Mouse (Mus musculus): ENCODE results near the gene Tktl1. TPM values are rescaled to one million over a fixed set of nuclear protein-coding genes. Genes with fewer than 3 reads are reported as not detected.
A peak's percentile ranks its signal among the peaks of the same experiment; 100 is the strongest.
"Not testable (repeated sequence)": the region's sequence is repeated elsewhere in the genome, so short reads cannot be mapped to it uniquely, and the experiment has no call there.

The Tktl1 gene
- not detected for total RNA-seq (2021)
- long read RNA-seq, experiment 1: 0 reads
- long read RNA-seq, experiment 2: 0 reads

- DNase-seq: no peak
Measured at GRCm38 (mm10) chrX:74176959-74177358, at the start of gene Tktl1. TSS of gene Tktl1 (plus strand) at chrX:74177259.

GRCm38 (mm10) chrX:74135263-74135662 lies 41.8 kb upstream of the Tktl1 start, which contains the start of gene Mecp2:
TSS of gene Mecp2 (minus strand) at chrX:74135363.
- not testable (repeated sequence) for DNase-seq

DNA sequence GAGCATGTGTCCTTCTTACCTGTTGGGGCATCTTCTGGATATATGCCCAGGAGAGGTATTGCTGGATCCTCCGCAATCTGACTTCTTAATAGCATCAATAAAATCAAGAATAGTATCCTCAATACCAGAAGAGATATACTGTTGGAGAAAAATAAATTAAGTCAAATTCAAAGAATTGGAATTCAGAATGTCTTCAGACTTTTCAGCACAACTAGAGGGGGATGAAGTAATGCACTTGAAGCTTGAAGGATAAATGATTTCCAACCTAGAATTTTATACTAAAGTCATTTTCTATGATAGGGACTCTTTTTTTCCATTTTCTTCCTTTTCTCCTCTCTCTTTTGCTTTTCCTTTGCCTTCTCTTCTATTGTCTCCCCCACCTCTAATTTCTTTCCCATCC lies 9.3 kb upstream of the Tktl1 start, which contains the start of gene Tex28:
Gene Tex28 (minus strand): TSS at position 101 of the 400 bp plus-strand sequence.
- DNase-seq: no peak

DNA sequence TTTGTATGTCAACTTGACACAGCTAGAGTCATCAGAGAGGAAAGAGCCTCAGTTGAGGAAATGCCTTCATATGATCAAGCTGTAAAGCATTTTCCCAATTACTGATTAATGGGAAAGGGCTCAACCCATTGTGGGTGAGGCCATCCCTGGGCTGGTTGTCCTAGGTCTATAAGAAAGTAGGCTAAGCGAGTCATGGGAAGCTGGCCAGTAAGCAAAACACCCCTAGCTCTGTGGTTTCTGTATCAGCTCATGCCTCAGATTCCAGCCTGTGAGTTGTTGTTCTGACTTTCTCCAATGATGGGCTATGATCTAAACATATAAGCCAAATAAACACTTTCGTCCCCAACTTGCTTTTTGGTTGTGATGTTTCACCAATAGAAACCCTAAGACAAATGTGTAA lies 26.5 kb downstream of the Tktl1 start:
- no peak for DNase-seq

DNA sequence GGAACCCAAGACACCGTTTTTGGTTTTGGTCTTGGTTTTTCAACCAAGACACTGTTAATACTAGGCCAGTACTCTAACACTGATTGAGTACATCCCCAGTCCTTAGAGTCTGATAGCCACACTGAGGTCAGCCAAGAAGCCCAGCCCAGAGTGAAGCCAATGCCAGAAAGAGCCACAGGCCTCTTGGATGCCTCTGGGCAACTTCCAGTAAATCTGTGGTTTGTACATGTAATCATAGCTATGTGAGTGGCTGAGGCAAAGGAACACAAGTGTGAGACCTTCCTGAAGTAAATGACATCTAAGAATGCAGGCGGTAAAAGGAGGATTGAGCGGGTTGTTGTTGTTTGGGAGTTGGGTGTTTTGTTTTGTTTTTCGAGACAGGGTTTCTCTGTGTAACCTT lies 41.4 kb downstream of the Tktl1 start:
- DNase-seq: no peak

GRCm38 (mm10) chrX:74219449-74219848 lies 42.4 kb downstream of the Tktl1 start:
- DNase-seq: no peak

GRCm38 (mm10) chrX:74220099-74220498 lies 43.0 kb downstream of the Tktl1 start:
- not testable (repeated sequence) for DNase-seq

DNA sequence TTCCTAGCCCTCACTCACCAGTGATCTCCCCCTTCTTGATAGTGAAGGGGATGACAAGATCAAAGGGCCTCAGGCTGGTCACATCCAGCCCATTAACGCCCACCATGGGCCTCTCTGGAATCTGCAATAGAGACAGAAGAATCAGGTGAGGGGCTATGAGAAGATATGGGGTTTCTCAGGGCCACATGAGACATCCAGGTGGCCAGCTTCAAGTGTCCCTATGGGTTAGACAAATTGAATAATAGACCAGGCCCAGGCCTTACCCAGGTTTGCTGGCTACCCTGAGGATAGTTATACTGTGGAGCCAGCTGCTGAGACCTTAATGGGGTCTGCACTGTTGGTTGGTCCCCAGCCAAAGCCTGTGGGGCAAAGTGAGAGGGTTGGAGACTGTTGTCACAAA lies 53.0 kb downstream of the Tktl1 start:
- DNase-seq: no peak

GRCm38 (mm10) chrX:74233196-74233595 lies 56.1 kb downstream of the Tktl1 start:
- DNase-seq: no peak

DNA sequence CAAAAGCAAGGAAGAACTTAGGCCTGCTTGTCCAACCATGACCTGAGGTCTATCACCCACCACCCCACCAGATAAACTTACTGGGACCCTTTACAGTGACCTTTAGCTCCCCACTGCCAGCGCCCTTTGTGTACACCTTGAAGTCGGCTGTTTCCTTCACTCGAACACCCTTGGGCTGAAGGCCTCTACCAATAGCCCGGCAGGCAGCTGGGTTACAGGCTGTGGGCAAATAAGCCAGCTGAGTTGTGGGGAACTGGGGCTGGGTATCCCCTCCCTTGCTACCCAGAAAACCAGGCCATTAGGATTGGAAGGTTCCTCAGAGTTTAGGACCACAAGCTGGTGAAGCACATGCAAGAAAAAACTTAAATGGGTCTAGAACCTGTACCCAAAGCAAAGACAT lies 63.3 kb downstream of the Tktl1 start:
- no peak for DNase-seq

DNA sequence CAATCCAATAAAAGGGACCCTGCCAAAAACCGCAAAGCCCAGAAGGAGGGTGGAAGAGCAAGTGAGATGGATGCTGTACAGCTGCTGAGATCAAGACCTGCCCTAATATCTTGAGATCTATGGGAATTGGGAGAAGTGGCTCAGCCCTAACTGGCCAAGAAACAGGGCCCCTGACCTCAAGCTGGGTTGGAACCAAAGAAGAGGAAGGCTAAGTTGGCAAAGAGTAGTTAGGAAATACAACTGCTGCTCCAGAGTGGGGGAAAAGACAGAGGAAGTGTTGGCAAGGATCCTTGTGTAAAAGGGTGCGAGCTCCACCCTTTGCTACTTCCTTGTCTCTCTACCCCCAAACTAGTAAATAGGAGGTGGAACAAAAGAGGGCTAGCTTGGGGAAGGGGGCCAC lies 66.3 kb downstream of the Tktl1 start:
- DNase-seq: no peak

DNA sequence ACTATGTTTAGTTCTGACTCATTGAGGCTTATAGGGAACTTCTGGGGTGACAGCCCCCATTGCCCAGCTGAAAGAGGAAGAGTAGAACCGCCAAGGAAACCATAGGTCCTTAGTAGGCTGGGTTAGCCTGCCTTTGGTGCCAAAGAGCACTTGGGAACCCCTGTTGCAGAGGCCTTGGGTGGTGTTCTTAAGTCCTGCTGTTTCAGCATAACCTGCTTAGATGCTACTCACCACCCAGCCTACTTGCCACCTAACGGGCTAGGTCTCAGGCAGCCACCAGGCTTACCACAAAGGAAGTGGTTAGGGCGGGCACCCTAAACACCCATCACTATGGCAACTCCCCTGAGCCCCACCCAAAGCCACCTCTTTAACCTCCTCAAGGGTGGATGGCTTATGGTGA lies 66.7 kb downstream of the Tktl1 start:
- DNase-seq: no peak

DNA sequence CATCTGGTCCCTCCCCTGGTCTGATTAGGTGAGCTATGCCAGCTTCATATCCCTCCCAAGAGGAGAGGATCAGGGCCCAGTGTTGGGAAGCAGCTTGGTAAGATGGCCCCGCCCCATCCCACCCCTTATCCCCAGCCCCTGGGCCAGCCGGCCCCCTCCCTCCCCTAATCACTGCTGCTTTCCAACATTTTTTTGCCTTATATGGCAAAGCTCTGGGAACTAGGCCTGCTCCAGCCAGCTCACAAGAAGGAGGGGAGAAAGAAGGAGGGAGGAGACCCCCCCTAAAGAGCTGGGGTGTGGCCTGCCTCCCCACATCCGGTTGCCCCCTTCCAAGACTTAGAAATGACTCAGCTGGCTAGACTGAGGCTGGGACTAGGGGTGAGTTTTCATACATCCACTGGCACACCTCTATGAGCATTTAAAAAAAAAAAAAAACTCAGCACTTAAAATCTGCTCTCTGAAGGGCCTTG lies 67.6 kb downstream of the Tktl1 start:
- peak; percentile 30 to 44 for DNase-seq

DNA sequence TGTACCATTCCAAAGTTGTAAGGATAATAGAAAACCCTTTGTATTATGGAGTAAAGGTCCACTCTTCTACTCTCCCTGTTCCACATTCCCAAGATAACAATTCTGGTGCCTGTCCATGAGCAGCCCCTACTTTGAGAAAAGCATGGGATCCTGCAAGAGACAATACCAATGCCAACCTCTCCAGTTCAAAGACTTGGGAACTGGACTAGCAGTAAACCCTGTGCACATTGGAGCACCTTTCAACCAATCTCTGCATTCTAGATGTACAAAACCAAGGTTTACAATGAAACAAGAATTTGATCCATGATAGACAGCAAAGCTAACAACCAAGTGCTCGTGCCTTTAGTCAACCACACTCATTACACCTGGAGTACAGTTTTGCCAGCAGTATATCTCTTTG lies 68.0 kb downstream of the Tktl1 start:
- DNase-seq: no peak

DNA sequence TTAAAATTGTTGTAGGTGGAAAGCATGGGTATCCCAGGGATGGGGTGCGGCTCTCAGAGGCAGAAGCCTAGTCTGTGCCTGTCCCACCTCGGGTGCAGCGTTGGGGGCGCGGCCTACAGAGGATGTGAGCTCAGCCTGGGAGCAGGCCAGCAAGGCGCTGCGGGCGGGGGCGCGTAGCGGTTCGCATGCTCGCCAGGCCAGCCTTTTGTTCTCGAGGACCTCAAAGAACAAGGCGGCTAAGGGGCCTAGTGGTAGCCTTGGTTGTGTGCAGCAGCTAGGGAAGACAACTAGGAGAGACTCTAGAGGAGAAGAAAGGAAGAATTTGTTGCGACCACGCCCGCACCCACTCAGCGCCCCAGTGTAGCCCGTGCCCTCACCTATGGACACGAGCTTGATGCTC lies 68.6 kb downstream of the Tktl1 start:
- peak; percentile 77 to 86 for DNase-seq

DNA sequence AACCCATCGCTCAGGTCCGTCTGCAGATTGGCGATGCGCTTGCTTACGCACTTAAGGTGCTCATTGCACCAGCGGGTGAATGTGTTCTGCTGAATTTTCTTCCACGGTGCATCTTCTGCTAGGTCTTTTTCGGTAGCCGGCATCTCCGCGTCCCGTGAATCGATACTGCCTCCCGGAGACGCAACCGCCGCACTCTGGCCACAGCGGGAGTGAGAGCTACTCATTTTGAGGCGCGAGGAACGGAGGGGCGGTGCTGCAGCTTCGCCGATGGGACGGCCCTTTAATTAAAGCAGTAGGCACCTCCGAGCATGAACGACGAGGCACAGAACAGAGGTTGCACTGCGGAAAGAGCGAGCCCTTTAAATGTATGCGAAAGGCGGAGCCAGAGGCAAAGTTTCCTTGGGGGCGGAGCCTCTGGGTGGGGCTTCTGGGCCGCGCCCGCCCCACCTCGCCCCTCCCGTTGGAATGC lies 69.2 kb downstream of the Tktl1 start:
- peak; percentile 87 for DNase-seq

DNA sequence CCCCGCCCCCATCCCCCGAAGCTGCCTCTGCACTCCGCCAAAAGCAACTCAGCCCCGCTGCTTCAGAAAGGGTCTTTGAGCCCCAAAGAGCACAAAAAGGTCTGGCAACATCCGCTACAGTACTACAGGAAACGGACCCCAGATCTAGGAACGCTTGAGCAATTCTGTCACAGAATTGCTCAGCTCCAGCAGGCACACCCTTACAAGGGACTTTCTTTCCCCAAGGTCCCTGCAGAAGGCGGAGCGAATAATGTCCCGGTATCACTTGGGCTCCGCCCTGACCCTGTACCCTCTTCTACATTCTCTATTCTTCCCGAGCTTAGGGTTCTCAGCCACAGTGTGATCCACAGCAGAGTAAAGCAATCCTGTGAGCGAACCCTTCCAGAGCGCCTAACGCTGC lies 69.6 kb downstream of the Tktl1 start:
- DNase-seq: peak in 1 of 2 experiments; percentile 37

- DNase-seq: peak; percentile 53 to 69
Measured at GRCm38 (mm10) chrX:74248651-74249050, 71.6 kb downstream of the Tktl1 start.

DNA sequence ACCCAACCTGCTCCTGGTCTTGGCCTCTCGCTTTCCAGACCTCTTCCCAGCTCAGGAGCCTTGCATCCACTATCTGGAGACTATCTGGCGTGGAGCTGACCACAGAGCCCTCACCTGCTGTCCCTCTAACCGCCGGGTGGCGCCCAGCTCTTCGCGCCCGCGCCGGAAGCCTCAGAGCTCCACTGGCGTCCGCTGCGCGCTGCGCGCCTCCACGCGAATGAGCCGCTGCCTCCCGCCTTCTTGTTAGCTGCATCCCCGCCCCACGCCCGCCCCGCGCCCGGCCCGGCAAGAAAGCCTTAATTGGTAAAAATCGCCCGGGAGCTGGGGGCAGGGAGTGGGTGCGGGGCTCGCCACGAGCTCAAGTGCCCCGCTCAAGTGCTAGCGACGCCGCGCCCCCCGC lies 72.6 kb downstream of the Tktl1 start, which contains the start of gene Flna:
Gene Flna (minus strand): TSS at position 206 of the 400 bp plus-strand sequence.
- DNase-seq: peak; percentile 76 to 82

DNA sequence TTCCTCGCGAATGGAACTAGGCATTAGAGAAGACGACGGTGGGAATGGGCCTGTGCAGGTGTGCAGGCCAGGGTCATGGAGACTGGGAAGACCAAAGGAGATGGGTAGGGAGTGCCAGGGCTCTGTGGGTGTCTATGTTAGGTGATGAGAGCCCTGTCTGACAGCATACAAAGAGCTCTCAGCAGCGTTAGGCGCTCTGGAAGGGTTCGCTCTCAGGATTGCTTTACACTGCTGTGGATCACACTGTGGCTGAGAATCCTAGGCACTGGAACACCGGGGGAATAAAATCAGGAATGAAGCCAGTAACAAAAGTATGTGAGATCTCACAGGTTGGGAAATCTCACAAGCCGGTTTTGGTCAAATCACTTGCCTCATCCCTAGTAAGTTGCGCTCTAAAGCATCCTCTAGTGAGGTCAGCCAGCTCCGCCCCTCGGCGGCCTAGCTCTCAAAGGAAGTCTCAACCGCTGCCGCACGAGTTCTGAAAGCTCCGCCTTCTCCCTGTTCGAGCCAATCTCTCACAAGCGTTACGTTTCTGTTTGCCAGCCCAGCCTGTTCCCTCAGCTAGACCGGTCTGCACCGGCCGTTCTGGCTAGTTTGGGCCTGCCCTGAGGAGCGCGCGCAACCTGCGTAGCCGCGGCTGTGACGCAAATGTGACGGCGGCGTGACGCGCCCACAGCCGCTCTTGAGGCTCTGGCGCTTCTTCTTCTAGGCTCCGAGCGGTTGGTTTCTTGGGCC lies 77.3 kb downstream of the Tktl1 start, which contains the start of gene Emd:
Gene Emd (plus strand): TSS at position 535 of the 735 bp plus-strand sequence.
- DNase-seq: peak; percentile 87 to 88

DNA sequence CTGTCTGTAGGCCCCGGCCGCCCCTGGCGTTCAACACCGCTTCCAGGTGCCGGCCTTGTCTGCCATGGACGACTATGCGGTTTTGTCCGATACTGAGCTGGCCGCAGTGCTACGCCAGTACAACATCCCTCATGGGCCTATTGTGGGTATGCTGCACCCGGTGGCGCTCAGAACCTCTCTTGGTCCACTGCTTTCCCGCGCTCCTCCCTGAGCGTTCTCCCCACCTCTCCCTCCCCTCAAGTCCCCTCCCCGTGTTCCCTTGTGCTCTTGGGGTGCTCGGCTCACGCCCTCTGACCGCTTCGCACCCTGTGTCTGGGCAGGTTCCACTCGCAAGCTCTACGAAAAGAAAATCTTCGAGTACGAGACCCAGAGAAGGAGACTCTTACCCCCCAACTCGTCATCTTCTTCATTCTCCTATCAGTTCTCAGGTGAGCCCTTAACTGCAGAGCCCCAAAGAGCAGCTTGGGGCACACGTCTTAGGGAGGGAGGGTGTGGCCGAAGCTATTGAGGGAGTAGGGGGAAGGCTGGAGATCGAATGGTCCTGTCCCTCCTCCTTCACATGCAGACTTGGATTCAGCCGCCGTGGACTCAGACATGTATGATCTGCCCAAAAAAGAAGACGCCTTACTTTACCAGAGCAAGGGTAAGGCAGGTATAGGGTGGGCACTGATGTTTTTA lies 78.0 kb downstream of the Tktl1 start:
- DNase-seq: no peak

- DNase-seq: no peak
Measured at GRCm38 (mm10) chrX:74257746-74258145, 80.7 kb downstream of the Tktl1 start.
